Mouse (Mus musculus) heart, embryonic 15.5 days (tissue): ENCODE measurements around the gene Cnnm3. TPM values are rescaled to one million over a fixed set of nuclear protein-coding genes. Genes with fewer than 3 reads are reported as not detected.

Experiments
- ATAC-seq: fragments of 200-750 bp; cut with Nextera tagmentation; replicated peaks from 2 replicates; pipeline ENCODE4 v1.8.0; 2017; ENCODE audit warnings: low read depth, moderate TSS enrichment; ENCODE audit not compliant: insufficient number of reproducible peaks, insufficient read depth, low FRiP score
- H3K27ac ChIP-seq: fragments of 300-500 bp; sonication (generic); 2 replicates; pipeline ENCODE4 v1.5.1; 2015; ENCODE audit warnings: mild to moderate bottlenecking, inconsistent platforms
- H3K27me3 ChIP-seq: fragments of 300-500 bp; sonication (generic); 2 replicates; pipeline ENCODE4 v1.6.1; 2015; ENCODE audit warnings: inconsistent platforms
- H3K36me3 ChIP-seq: fragments of 300-500 bp; sonication (generic); 2 replicates; pipeline ENCODE4 v1.6.1; 2015; ENCODE audit warnings: mild to moderate bottlenecking, inconsistent platforms
- H3K4me1 ChIP-seq: fragments of 300-500 bp; sonication (generic); replicated peaks from 2 replicates; pipeline ENCODE4 v1.6.1; 2015; ENCODE audit warnings: inconsistent platforms
- H3K4me2 ChIP-seq: fragments of 300-500 bp; sonication (generic); 2 replicates; pipeline ENCODE4 v1.6.1; 2015; ENCODE audit warnings: inconsistent platforms, mild to moderate bottlenecking, moderate library complexity
- H3K4me3 ChIP-seq: fragments of 300-500 bp; sonication (generic); 2 replicates; pipeline ENCODE4 v1.5.1; 2015; ENCODE audit warnings: mild to moderate bottlenecking, inconsistent platforms
- H3K9ac ChIP-seq: fragments of 300-500 bp; sonication (generic); 2 replicates; pipeline ENCODE4 v1.6.1; 2015; ENCODE audit warnings: mild to moderate bottlenecking, inconsistent platforms
- H3K9me3 ChIP-seq: fragments of 300-500 bp; sonication (generic); replicated peaks from 2 replicates; pipeline ENCODE4 v1.6.1; 2016; ENCODE audit warnings: inconsistent platforms
- WGBS: fragments of 180-500 bp; shearing (Covaris S2); methylation state at CpG from one replicate; pipeline ENCODE4 v1.1.7; 2015; ENCODE audit warnings: mixed read lengths; 5-methylcytosine and 5-hydroxymethylcytosine counted together
- polyA plus RNA-seq: library from polyadenylated mRNA; unstranded; fragments of >200 nt; fragmentation: Nextera tagmentation; extraction: Ambion mirVana; gene quantifications from 2 replicates; pipeline ENCODE4 v1.2.1, GENCODE M21; 2015

Gene Cnnm3
- polyA plus RNA-seq: 2.4 and 3.5 TPM in 2 replicates

- 2% methylated on average over 51 of the region's 51 CpGs for WGBS
- Histone ChIP-seq H3K9me3 (no peaks in the 10 kb centered on the region), H3K27ac (peak within 1 kb of the TSS; percentile 100), H3K27me3 (no peaks in the 10 kb centered on the region), H3K4me1 (peaks cover 34% of the 10 kb centered on the region), H3K4me2 (peak within 1 kb of the TSS; percentile 88), H3K9ac (peak within 1 kb of the TSS; percentile 96), H3K4me3 (peak within 1 kb of the TSS; percentile 100), H3K36me3 (peaks cover under 1% of the 10 kb centered on the region; the same call in 1 of the 2 replicates)
- peak; percentile 98 for ATAC-seq
Observed at GRCm38 (mm10) chr1:36511289-36512021, at the start of gene Cnnm3. Gene Cnnm3 (plus strand): TSS chr1:36511867.

GRCm38 (mm10) chr1:36465641-36466160 lies 46.0 kb upstream of the Cnnm3 start:
- H3K9me3 ChIP-seq: no peaks in the 10 kb centered on the region
- no peak overlapping the region for H3K27ac ChIP-seq
- 59% methylated on average over 4 of the region's 4 CpGs for WGBS
- no peaks in the 10 kb centered on the region for H3K36me3 ChIP-seq
- H3K4me2 ChIP-seq: no peak overlapping the region
- no peak for ATAC-seq
- H3K9ac ChIP-seq: no peak overlapping the region
- H3K4me1 ChIP-seq: peaks cover 4% of the 10 kb centered on the region
- H3K4me3 ChIP-seq: no peak overlapping the region
- H3K27me3 ChIP-seq: no peaks in the 10 kb centered on the region

- peaks cover 15% of the 10 kb centered on the region for H3K4me1 ChIP-seq
- no peaks in the 10 kb centered on the region for H3K9me3 ChIP-seq
- no peak overlapping the region for H3K9ac ChIP-seq
- WGBS: 50% methylated on average over 5 of the region's 5 CpGs
- H3K27ac ChIP-seq: no peak overlapping the region
- no peaks in the 10 kb centered on the region for H3K27me3 ChIP-seq
- no peaks in the 10 kb centered on the region for H3K36me3 ChIP-seq
- H3K4me3 ChIP-seq: no peak overlapping the region
- ATAC-seq: no peak
- H3K4me2 ChIP-seq: no peak overlapping the region
Observed at GRCm38 (mm10) chr1:36467446-36467845, 44.2 kb upstream of the Cnnm3 start.

- Histone ChIP-seq H3K4me2 (no peak overlapping the region), H3K4me1 (peaks cover 37% of the 10 kb centered on the region), H3K9me3 (no peaks in the 10 kb centered on the region), H3K27me3 (no peaks in the 10 kb centered on the region), H3K9ac (no peak overlapping the region), H3K36me3 (no peaks in the 10 kb centered on the region), H3K4me3 (no peak overlapping the region), H3K27ac (no peak overlapping the region)
- WGBS: 44% methylated on average over 2 of the region's 2 CpGs
- ATAC-seq: no peak
Observed at GRCm38 (mm10) chr1:36469811-36470444, 41.7 kb upstream of the Cnnm3 start.

GRCm38 (mm10) chr1:36471181-36472105 lies 40.2 kb upstream of the Cnnm3 start, which contains the start of gene Cnnm4:
Gene Cnnm4 (plus strand): TSS chr1:36471620.
- Histone ChIP-seq H3K9me3 (no peaks in the 10 kb centered on the region), H3K27ac (peak within 1 kb of the TSS; percentile 76), H3K4me3 (peak within 1 kb of the TSS; percentile 86), H3K27me3 (no peaks in the 10 kb centered on the region), H3K9ac (peak within 1 kb of the TSS; percentile 80), H3K36me3 (no peaks in the 10 kb centered on the region), H3K4me2 (peak within 1 kb of the TSS; percentile 87), H3K4me1 (peaks cover 46% of the 10 kb centered on the region)
- peak; percentile 91 for ATAC-seq
- WGBS: under 1% methylated on average over 78 of the region's 98 CpGs

GRCm38 (mm10) chr1:36472106-36472440 lies 39.6 kb upstream of the Cnnm3 start:
- no peaks in the 10 kb centered on the region for H3K9me3 ChIP-seq
- H3K4me2 ChIP-seq: peak overlapping the region; percentile 87
- no peaks in the 10 kb centered on the region for H3K36me3 ChIP-seq
- H3K27ac ChIP-seq: no peak overlapping the region
- no peak; the same call in 1 of the 2 replicates for ATAC-seq
- peak overlapping the region; percentile 80 for H3K9ac ChIP-seq
- H3K27me3 ChIP-seq: no peaks in the 10 kb centered on the region
- peaks cover 50% of the 10 kb centered on the region for H3K4me1 ChIP-seq
- peak overlapping the region; percentile 86 for H3K4me3 ChIP-seq
- WGBS: 12% methylated on average over 18 of the region's 18 CpGs

- H3K9me3 ChIP-seq: no peaks in the 10 kb centered on the region
- 0 out of 2 replicates have a peak overlapping the region, but pooled peaks have one; percentile 4 for H3K9ac ChIP-seq
- no peaks in the 10 kb centered on the region for H3K36me3 ChIP-seq
- ATAC-seq: no peak
- H3K4me2 ChIP-seq: peak overlapping the region; percentile 87
- H3K4me1 ChIP-seq: peaks cover 59% of the 10 kb centered on the region
- no peaks in the 10 kb centered on the region for H3K27me3 ChIP-seq
- WGBS: 65% methylated on average over 10 of the region's 10 CpGs
- no peak overlapping the region for H3K27ac ChIP-seq
- peak overlapping the region; percentile 86 for H3K4me3 ChIP-seq
Observed at GRCm38 (mm10) chr1:36473211-36473780, 38.4 kb upstream of the Cnnm3 start.

GRCm38 (mm10) chr1:36474646-36475045 lies 37.0 kb upstream of the Cnnm3 start:
- no peaks in the 10 kb centered on the region for H3K9me3 ChIP-seq
- no peak overlapping the region for H3K9ac ChIP-seq
- 0 out of 2 replicates have a peak overlapping the region, but pooled peaks have one; percentile 3 for H3K4me3 ChIP-seq
- H3K36me3 ChIP-seq: no peaks in the 10 kb centered on the region
- no peaks in the 10 kb centered on the region for H3K27me3 ChIP-seq
- H3K4me1 ChIP-seq: peaks cover 60% of the 10 kb centered on the region
- no peak overlapping the region for H3K27ac ChIP-seq
- peak overlapping the region; percentile 87 for H3K4me2 ChIP-seq
- no peak for ATAC-seq
- 58% methylated on average over 3 of the region's 3 CpGs for WGBS

GRCm38 (mm10) chr1:36475480-36476110 lies 36.1 kb upstream of the Cnnm3 start:
- H3K4me2 ChIP-seq: peak overlapping the region; percentile 87
- 60% methylated on average over 8 of the region's 8 CpGs for WGBS
- H3K36me3 ChIP-seq: no peaks in the 10 kb centered on the region
- no peaks in the 10 kb centered on the region for H3K9me3 ChIP-seq
- H3K4me3 ChIP-seq: no peak overlapping the region
- H3K27me3 ChIP-seq: no peaks in the 10 kb centered on the region
- no peak for ATAC-seq
- H3K9ac ChIP-seq: no peak overlapping the region
- 0 out of 2 replicates have a peak overlapping the region, but pooled peaks have one; percentile 11 for H3K27ac ChIP-seq
- H3K4me1 ChIP-seq: peaks cover 57% of the 10 kb centered on the region

GRCm38 (mm10) chr1:36476426-36476825 lies 35.2 kb upstream of the Cnnm3 start:
- no peak for ATAC-seq
- H3K4me3 ChIP-seq: no peak overlapping the region
- no peaks in the 10 kb centered on the region for H3K9me3 ChIP-seq
- H3K36me3 ChIP-seq: no peaks in the 10 kb centered on the region
- no peak overlapping the region for H3K27ac ChIP-seq
- no peaks in the 10 kb centered on the region for H3K27me3 ChIP-seq
- H3K4me1 ChIP-seq: peaks cover 53% of the 10 kb centered on the region
- WGBS: 85% methylated on average over 7 of the region's 7 CpGs
- H3K4me2 ChIP-seq: no peak overlapping the region
- no peak overlapping the region for H3K9ac ChIP-seq
